Mouse (Mus musculus) neutrophil, adult 59 days (primary cell): ENCODE data around the gene Tmc7. TPM values are rescaled to one million over a fixed set of nuclear protein-coding genes. Genes with fewer than 3 reads are reported as not detected.

Experiments used
- total RNA-seq, 2 experiments: library from RNA; stranded (reverse); gene quantifications; 1 replicate in 1 of 2; 2 replicates in 1 of 2; pipeline ENCODE4 v1.2.4; 2023

Tmc7 gene
- 1 to 10 TPM in 1 of 2 experiments, under 1 TPM in 1; 0.99 to 1.0 TPM for total RNA-seq

GRCm38 (mm10) chr7:118584257-118584907 lies at the start of gene Tmc7:
Tmc7 (minus strand) TSS chr7:118584736.

GRCm38 (mm10) chr7:118597201-118597600 lies 12.7 kb upstream of the Tmc7 start, which contains the start of gene Tmc5:
Tmc5 (plus strand) TSS chr7:118597297.

GRCm38 (mm10) chr7:118533178-118533578 lies 51.4 kb downstream of the Tmc7 start, which contains the start of gene Coq7:
Coq7 (minus strand) TSS chr7:118533356.

GRCm38 (mm10) chr7:118491431-118492147 lies 92.9 kb downstream of the Tmc7 start, which contains the start of gene Itpripl2:
Itpripl2 (minus strand) TSS chr7:118491975.

Other genes starting within 250 kb of the Tmc7 start
- not detected for gene Syt17, start 136.5 kb downstream of the Tmc7 start, total RNA-seq
- 10 to 100 TPM; 35.0 to 40.1 TPM for gene Itpripl2, start 92.8 kb downstream of the Tmc7 start, total RNA-seq
- gene Coq7, start 51.4 kb downstream of the Tmc7 start, total RNA-seq: 1 to 10 TPM; 7.0 to 7.6 TPM
- under 1 TPM in 1 of 2 experiments, not detected in 1; 0.09 TPM for gene Tmc5, start 12.6 kb upstream of the Tmc7 start, total RNA-seq
- gene Gde1, start 121.0 kb upstream of the Tmc7 start, total RNA-seq: 10 to 100 TPM; 33.6 to 34.9 TPM
- 1 to 10 TPM; 8.7 to 8.9 TPM for gene Ccp110, start 127.8 kb upstream of the Tmc7 start, total RNA-seq
- 10 to 100 TPM; 49.5 to 53.8 TPM for gene Vps35l, start 155.5 kb upstream of the Tmc7 start, total RNA-seq